Mouse (Mus musculus) neural tube, embryonic 13.5 days (tissue): Measurements from ENCODE around the gene Cnpy4. TPM values are rescaled to one million over a fixed set of nuclear protein-coding genes. Genes with fewer than 3 reads are reported as not detected.
"Not testable (repeated sequence)": the region's sequence is repeated elsewhere in the genome, so short reads cannot be mapped to it uniquely, and the experiment has no call there.

Experiments
- ATAC-seq: fragments of 200-750 bp; cut with Nextera tagmentation; 2 replicates; pipeline ENCODE4 v1.8.0; 2017; ENCODE audit warnings: low read depth, mild to moderate bottlenecking, moderate TSS enrichment, moderate library complexity
- H3K27ac ChIP-seq: fragments of 300-500 bp; sonication (generic); replicated peaks from 2 replicates; pipeline ENCODE4 v1.5.1; 2015; ENCODE audit warnings: moderate library complexity, mild to moderate bottlenecking, inconsistent platforms
- H3K27me3 ChIP-seq: fragments of 300-500 bp; sonication (generic); 2 replicates; pipeline ENCODE4 v1.6.1; 2015; ENCODE audit warnings: mild to moderate bottlenecking, inconsistent platforms
- H3K36me3 ChIP-seq: fragments of 300-500 bp; sonication (generic); 2 replicates; pipeline ENCODE4 v1.6.1; 2015; ENCODE audit warnings: mild to moderate bottlenecking, inconsistent platforms
- H3K4me1 ChIP-seq: fragments of 300-500 bp; sonication (generic); replicated peaks from 2 replicates; pipeline ENCODE4 v1.6.1; 2015; ENCODE audit warnings: inconsistent platforms
- H3K4me2 ChIP-seq: fragments of 300-500 bp; sonication (generic); 2 replicates; pipeline ENCODE4 v1.6.1; 2015; ENCODE audit warnings: inconsistent platforms, mild to moderate bottlenecking, moderate library complexity
- H3K4me3 ChIP-seq: fragments of 300-500 bp; sonication (generic); 2 replicates; pipeline ENCODE4 v1.5.1; 2015; ENCODE audit warnings: mild to moderate bottlenecking, inconsistent platforms
- H3K9ac ChIP-seq: fragments of 300-500 bp; sonication (generic); 2 replicates; pipeline ENCODE4 v1.6.1; 2015; ENCODE audit warnings: moderate library complexity, mild to moderate bottlenecking, inconsistent platforms
- H3K9me3 ChIP-seq: fragments of 300-500 bp; sonication (generic); 2 replicates; pipeline ENCODE4 v1.6.1; 2016; ENCODE audit warnings: inconsistent platforms
- WGBS: fragments of 180-500 bp; shearing (Covaris S2); methylation state at CpG from one replicate; pipeline ENCODE4 v1.1.7; 2015; 5-methylcytosine and 5-hydroxymethylcytosine counted together
- polyA plus RNA-seq: library from polyadenylated mRNA; unstranded; fragments of >200 nt; fragmentation: Nextera tagmentation; extraction: Ambion mirVana; gene quantifications from 2 replicates; pipeline ENCODE4 v1.2.1, GENCODE M21; 2015

Cnpy4 gene
- polyA plus RNA-seq, 1 experiment from 2014 or later = 37.3 TPM

DNA sequence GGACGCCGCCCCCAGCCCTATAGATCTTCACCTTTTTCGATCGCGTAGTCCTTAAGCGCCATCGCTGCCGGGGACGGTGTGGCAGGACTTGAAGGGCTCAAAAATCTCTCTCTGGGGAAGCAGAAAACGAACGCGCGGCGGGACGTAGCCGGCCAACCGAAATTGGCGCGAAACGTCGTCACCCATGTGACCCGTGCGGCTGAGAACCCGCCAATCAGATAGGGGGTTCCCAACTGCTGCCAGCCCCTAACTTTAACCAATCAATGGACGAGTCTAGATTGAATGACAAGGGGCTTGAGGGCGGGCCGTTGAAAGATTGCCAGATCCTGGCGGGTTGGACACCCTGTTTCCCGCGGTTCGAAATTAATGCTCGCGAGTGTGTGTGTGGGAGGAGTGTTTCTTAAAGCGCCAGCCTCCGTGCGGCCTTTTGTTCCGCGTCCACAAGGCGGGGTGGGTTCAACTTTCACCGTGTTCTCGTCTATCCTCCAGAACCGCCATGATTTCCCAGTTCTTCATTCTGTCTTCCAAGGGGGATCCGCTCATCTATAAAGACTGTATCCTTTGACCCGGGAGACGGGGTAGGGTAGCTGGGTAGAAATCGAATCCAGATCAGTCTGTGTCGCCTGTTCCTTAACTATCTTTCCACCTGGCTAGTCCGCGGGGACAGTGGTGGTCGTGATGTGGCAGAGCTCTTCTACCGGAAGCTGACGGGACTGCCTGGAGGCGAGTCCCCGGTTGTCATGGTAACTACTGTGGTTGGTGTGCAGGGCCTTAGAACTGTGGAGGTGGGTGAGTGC, 15.4 kb upstream of the Cnpy4 start, which contains the start of the genes Ap4m1 and Mcm7:
TSS of gene Ap4m1 (plus strand) at position 308 of the 797 bp plus-strand sequence.
TSS of gene Mcm7 (minus strand) at position 728 of the 797 bp plus-strand sequence.
- Histone ChIP-seq H3K9me3 (no peaks in the 10 kb centered on the region), H3K4me1 (peaks cover 32% of the 10 kb centered on the region), H3K4me2 (peak within 1 kb of the TSS; percentile 96), H3K4me3 (peak within 1 kb of the TSS; percentile 81), H3K9ac (peak within 1 kb of the TSS; percentile 71), H3K36me3 (peaks cover 57% of the 10 kb centered on the region), H3K27me3 (no peaks in the 10 kb centered on the region), H3K27ac (peak within 1 kb of the TSS; percentile 92)
- under 1% methylated on average over 54 of the region's 54 CpGs for WGBS
- ATAC-seq = peak; percentile 95

DNA sequence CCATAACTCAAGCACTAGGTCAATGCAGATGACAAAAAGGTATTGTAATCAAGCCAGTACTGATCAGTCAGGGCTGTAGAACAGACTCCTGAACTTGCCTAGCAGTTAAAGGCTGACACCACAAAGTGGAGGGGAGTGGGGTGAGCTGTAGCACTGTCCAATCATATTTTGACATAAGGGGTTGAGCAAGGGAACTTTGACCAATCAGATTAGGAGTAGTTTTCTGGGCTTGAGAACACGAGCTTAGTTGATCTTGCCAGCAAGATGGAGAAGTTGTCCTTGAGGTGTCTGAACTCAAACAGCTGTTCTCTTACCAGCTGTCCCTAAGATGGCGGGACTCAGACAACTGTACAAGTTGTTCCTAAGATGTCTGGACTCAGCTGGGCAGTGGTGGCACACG, 14.1 kb upstream of the Cnpy4 start:
- H3K36me3 ChIP-seq = peaks cover 57% of the 10 kb centered on the region
- H3K4me2 ChIP-seq = peak overlapping the region; percentile 96

GRCm38 (mm10) chr5:138187661-138188306, 499 bp downstream of the Cnpy4 start:
- under 1% methylated on average over 10 of the region's 10 CpGs for WGBS

More for the DNA sequence above, 14.1 kb upstream of the Cnpy4 start:
- Histone ChIP-seq H3K9ac (no peak overlapping the region), H3K9me3 (no peaks in the 10 kb centered on the region), H3K4me1 (peaks cover 32% of the 10 kb centered on the region), H3K4me3 (peak overlapping the region; percentile 81), H3K27me3 (no peaks in the 10 kb centered on the region), H3K27ac (no peak overlapping the region)
- WGBS = 89% methylated on average over 3 of the region's 3 CpGs
- no peak for ATAC-seq

DNA sequence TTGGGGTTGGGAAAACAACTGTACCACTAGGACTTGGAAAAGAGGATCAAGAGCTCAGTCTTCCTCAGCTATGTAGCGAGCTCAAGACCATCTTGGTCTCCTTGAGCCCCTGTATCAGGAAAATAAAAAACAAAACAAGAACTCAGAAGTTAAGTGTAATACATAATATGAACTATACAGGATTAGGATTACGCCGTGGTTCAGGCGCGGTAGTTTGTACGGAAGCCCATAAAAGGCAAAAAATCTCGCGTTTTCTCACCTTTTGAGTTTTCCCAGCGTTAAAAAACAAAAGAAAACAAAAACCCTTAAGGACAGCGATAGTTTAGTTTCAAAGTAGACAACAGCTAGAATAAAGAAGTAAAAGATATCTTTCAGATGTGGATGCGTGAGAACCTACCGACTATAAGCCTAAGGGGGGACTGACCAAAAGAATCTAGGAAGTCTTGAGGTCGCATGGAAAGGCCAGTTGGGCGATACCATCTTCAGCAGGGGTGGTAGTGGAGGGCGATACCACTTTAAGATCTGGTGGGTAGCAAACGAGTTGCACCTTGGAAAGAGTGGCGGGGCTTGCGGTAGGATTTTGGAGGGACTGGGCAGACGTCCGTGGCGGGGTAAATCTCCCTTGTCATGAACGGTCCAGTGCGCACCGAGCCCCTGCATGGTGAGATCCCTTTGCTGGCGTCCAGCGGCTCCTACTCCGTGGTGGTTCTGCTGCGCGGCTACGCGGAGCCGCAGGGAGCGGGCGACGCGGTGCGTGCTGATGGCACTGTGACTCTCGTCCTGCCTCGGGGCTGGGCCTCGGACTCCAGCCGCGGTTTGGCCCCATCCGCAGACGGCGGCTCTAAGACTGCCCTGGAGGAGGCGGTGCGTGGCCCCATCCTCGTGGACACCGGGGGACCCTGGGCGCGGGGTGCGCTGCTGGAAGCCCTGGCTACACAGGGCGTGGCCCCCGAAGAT, 6.8 kb downstream of the Cnpy4 start, which contains the start of gene Mblac1:
TSS of gene Mblac1 (plus strand) at position 544 of the 957 bp plus-strand sequence.
- peak; percentile 89 for ATAC-seq
- H3K4me2 ChIP-seq = peak within 1 kb of the TSS; percentile 82
- peaks cover 34% of the 10 kb centered on the region for H3K36me3 ChIP-seq
- no peaks in the 10 kb centered on the region for H3K27me3 ChIP-seq
- WGBS = 9% methylated on average over 54 of the region's 54 CpGs
- H3K4me3 ChIP-seq = peak within 1 kb of the TSS; percentile 63
- H3K4me1 ChIP-seq = peaks cover 21% of the 10 kb centered on the region
- H3K27ac ChIP-seq = peak within 1 kb of the TSS; percentile 90
- peak within 1 kb of the TSS; percentile 89 for H3K9ac ChIP-seq
- no peaks in the 10 kb centered on the region for H3K9me3 ChIP-seq

More at GRCm38 (mm10) chr5:138187661-138188306, 499 bp downstream of the Cnpy4 start:
- Histone ChIP-seq H3K27me3 (no peaks in the 10 kb centered on the region), H3K27ac (peak overlapping the region; percentile 81), H3K4me2 (peak overlapping the region; percentile 80), H3K4me1 (peaks cover 24% of the 10 kb centered on the region), H3K9me3 (no peaks in the 10 kb centered on the region), H3K9ac (peak overlapping the region; percentile 88), H3K36me3 (peaks cover 44% of the 10 kb centered on the region), H3K4me3 (peak overlapping the region; percentile 81)
- ATAC-seq = peak; percentile 87

DNA sequence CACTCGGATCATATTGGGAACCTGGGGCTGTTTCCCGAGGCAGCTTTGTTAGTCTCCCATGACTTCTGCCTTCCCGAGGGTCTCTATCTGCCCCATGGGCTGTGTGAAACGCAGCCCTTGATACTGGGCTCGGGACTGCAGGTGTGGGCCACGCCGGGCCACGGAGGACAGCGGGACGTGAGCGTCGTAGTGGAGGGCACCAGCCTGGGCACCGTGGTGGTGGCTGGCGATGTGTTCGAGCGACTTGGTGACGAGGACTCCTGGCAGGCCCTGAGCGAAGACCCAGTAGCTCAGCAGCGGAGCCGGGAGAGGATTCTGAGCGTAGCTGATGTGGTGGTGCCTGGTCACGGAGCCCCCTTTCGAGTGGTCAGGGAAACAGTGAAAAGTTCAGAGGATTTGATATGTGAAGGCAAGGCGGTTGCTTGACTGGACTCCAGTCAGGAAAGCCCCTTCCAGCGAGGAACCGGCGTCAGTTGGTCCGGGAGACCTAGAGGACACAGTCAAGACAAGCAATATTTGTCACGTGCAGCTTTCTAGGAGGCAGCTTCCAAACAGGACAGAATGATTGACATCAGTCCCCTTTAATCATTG, 7.6 kb downstream of the Cnpy4 start:
- peaks cover 34% of the 10 kb centered on the region for H3K36me3 ChIP-seq
- H3K27me3 ChIP-seq = no peaks in the 10 kb centered on the region
- ATAC-seq = peak; percentile 78
- peak overlapping the region; percentile 63 for H3K4me3 ChIP-seq
- peaks cover 20% of the 10 kb centered on the region for H3K4me1 ChIP-seq
- H3K9ac ChIP-seq = peak overlapping the region; percentile 89
- peak overlapping the region; percentile 90 for H3K27ac ChIP-seq
- H3K9me3 ChIP-seq = no peaks in the 10 kb centered on the region
- whole genome bisulfite sequencing = under 1% methylated on average over 29 of the region's 29 CpGs
- peak overlapping the region; percentile 82 for H3K4me2 ChIP-seq

- 75% methylated on average over 7 of the region's 7 CpGs for WGBS
These were observed 8.2 kb downstream of the Cnpy4 start for GRCm38 (mm10) chr5:138195463-138195862.

GRCm38 (mm10) chr5:138199576-138199975, 12.3 kb downstream of the Cnpy4 start:
- Histone ChIP-seq H3K9ac (no peak overlapping the region), H3K9me3 (no peaks in the 10 kb centered on the region), H3K36me3 (no peaks in the 10 kb centered on the region), H3K27ac (no peak overlapping the region), H3K4me1 (peaks cover 13% of the 10 kb centered on the region), H3K27me3 (no peaks in the 10 kb centered on the region), H3K4me3 (no peak overlapping the region), H3K4me2 (no peak overlapping the region)
- no peak for ATAC-seq
- WGBS = 7% methylated on average over 1 of the region's 1 CpGs

More at GRCm38 (mm10) chr5:138195463-138195862, 8.2 kb downstream of the Cnpy4 start:
- H3K36me3 ChIP-seq = peaks cover 28% of the 10 kb centered on the region
- H3K27ac ChIP-seq = peak overlapping the region; percentile 90
- no peaks in the 10 kb centered on the region for H3K27me3 ChIP-seq
- H3K4me1 ChIP-seq = peaks cover 20% of the 10 kb centered on the region
- no peaks in the 10 kb centered on the region for H3K9me3 ChIP-seq
- H3K4me3 ChIP-seq = peak overlapping the region; percentile 63
- ATAC-seq = no peak
- H3K4me2 ChIP-seq = peak overlapping the region; percentile 82
- peak overlapping the region; percentile 89 for H3K9ac ChIP-seq

DNA sequence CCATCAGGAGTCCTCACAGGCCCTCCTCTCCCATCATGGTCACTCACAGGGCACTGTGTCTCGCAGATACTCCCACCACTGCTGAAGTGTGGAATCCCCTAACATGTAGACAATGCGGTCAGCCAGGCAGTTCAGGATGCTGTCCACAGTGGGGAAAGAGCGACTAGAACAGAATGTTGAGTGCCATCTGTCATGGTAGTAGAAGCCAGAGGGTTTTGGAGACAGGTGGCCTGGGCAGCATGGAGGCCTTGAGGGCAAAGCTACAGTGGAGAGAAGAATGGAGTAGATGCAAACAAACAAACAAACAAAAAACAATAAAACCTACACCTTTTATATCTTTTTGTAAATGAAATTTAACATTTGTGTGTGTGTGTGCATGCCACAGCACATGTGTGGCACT, 14.8 kb downstream of the Cnpy4 start:
- Histone ChIP-seq H3K4me2 (no peak overlapping the region), H3K27me3 (no peaks in the 10 kb centered on the region), H3K9ac (no peak overlapping the region), H3K9me3 (peaks cover 8% of the 10 kb centered on the region; the same call in 1 of the 2 replicates), H3K4me1 (no peaks in the 10 kb centered on the region), H3K36me3 (no peaks in the 10 kb centered on the region), H3K4me3 (no peak overlapping the region), H3K27ac (no peak overlapping the region)
- no peak for ATAC-seq
- WGBS = 87% methylated on average over 3 of the region's 3 CpGs

DNA sequence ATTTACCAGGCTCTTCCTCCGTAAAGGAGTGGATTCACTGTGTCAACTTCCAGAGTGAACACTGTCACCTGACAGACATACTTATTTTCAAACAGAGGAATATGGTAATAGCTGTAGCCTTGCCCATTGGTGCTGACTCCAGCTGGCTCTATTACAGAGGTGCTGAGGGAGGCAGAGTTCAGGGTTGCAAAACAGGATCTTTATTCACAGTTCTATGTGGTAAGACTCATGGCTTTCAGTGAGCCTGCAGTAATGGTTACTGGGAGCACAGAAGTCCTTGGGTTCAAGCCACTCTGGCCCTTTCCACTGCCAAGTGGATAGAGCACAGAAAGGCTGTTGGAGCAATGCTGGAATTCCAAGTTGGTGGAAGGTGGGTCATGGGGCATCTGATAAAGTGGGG, 20.0 kb downstream of the Cnpy4 start:
- H3K27me3 ChIP-seq = no peaks in the 10 kb centered on the region
- H3K36me3 ChIP-seq = no peaks in the 10 kb centered on the region
- H3K4me2 ChIP-seq = no peak overlapping the region
- no peak overlapping the region for H3K9ac ChIP-seq
- H3K9me3 ChIP-seq = peaks cover 13% of the 10 kb centered on the region
- H3K4me1 ChIP-seq = no peaks in the 10 kb centered on the region
- WGBS = 95% methylated on average over 1 of the region's 1 CpGs
- no peak overlapping the region for H3K4me3 ChIP-seq
- ATAC-seq = no peak
- H3K27ac ChIP-seq = no peak overlapping the region

- Histone ChIP-seq H3K36me3 (no peaks in the 10 kb centered on the region), H3K27me3 (no peaks in the 10 kb centered on the region), H3K9me3 (peaks cover 13% of the 10 kb centered on the region), H3K4me2 (no peak overlapping the region), H3K4me3 (no peak overlapping the region), H3K4me1 (no peaks in the 10 kb centered on the region), H3K27ac (no peak overlapping the region), H3K9ac (no peak overlapping the region)
- ATAC-seq = no peak
- 83% methylated on average over 4 of the region's 4 CpGs for WGBS
These were observed 20.6 kb downstream of the Cnpy4 start for GRCm38 (mm10) chr5:138207873-138208272.

- WGBS = 92% methylated on average over 13 of the region's 13 CpGs
- not testable (repeated sequence) for H3K27ac ChIP-seq, ATAC-seq, H3K4me2 ChIP-seq, H3K4me3 ChIP-seq, H3K27me3 ChIP-seq, H3K36me3 ChIP-seq, H3K4me1 ChIP-seq, H3K9ac ChIP-seq
- peaks cover 13% of the 10 kb centered on the region for H3K9me3 ChIP-seq
These were observed 29.3 kb downstream of the Cnpy4 start for GRCm38 (mm10) chr5:138216632-138217031.
